Mouse (Mus musculus) heart, embryonic 13.5 days (tissue): ENCODE measurements around the gene Thap4. TPM values are rescaled to one million over a fixed set of nuclear protein-coding genes. Genes with fewer than 3 reads are reported as not detected.
A peak's percentile ranks its signal among the peaks of the same experiment; 100 is the strongest.

Experiments
- ATAC-seq: fragments of 200-750 bp; cut with Nextera tagmentation; 2 replicates; pipeline ENCODE4 v1.8.0; 2017; ENCODE audit warnings: moderate TSS enrichment; ENCODE audit not compliant: insufficient number of reproducible peaks, low FRiP score, low TSS enrichment; ENCODE audit errors: extremely low read depth
- H3K27ac ChIP-seq: fragments of 300-500 bp; sonication (generic); replicated peaks from 2 replicates; pipeline ENCODE4 v1.5.1; 2015; ENCODE audit warnings: moderate library complexity, mild to moderate bottlenecking, inconsistent platforms
- H3K27me3 ChIP-seq: fragments of 300-500 bp; sonication (generic); replicated peaks from 2 replicates; pipeline ENCODE4 v1.6.1; 2015; ENCODE audit warnings: mild to moderate bottlenecking, inconsistent platforms
- H3K36me3 ChIP-seq: fragments of 300-500 bp; sonication (generic); 2 replicates; pipeline ENCODE4 v1.6.1; 2015; ENCODE audit warnings: mild to moderate bottlenecking, inconsistent platforms
- H3K4me1 ChIP-seq: fragments of 300-500 bp; sonication (generic); 2 replicates; pipeline ENCODE4 v1.6.1; 2015; ENCODE audit warnings: inconsistent platforms
- H3K4me2 ChIP-seq: fragments of 300-500 bp; sonication (generic); 2 replicates; pipeline ENCODE4 v1.6.1; 2015; ENCODE audit warnings: inconsistent platforms, mild to moderate bottlenecking, moderate library complexity
- H3K4me3 ChIP-seq: fragments of 300-500 bp; sonication (generic); 2 replicates; pipeline ENCODE4 v1.5.1; 2015; ENCODE audit warnings: moderate library complexity, mild to moderate bottlenecking, inconsistent platforms
- H3K9ac ChIP-seq: fragments of 300-500 bp; sonication (generic); 2 replicates; pipeline ENCODE4 v1.6.1; 2015; ENCODE audit warnings: inconsistent platforms, mild to moderate bottlenecking, moderate library complexity
- H3K9me3 ChIP-seq: fragments of 300-500 bp; sonication (generic); 2 replicates; pipeline ENCODE4 v1.6.1; 2016; ENCODE audit warnings: inconsistent platforms
- WGBS: fragments of 180-500 bp; shearing (Covaris S2); methylation state at CpG from one replicate; pipeline ENCODE4 v1.1.7; 2015; ENCODE audit warnings: mixed read lengths; 5-methylcytosine and 5-hydroxymethylcytosine counted together
- polyA plus RNA-seq: library from polyadenylated mRNA; unstranded; fragments of >200 nt; fragmentation: Nextera tagmentation; extraction: Ambion mirVana; gene quantifications from 2 replicates; pipeline ENCODE4 v1.2.1, GENCODE M21; 2015

The Thap4 gene
- polyA plus RNA-seq, 1 experiment from 2014 or later: 50.8 TPM

DNA sequence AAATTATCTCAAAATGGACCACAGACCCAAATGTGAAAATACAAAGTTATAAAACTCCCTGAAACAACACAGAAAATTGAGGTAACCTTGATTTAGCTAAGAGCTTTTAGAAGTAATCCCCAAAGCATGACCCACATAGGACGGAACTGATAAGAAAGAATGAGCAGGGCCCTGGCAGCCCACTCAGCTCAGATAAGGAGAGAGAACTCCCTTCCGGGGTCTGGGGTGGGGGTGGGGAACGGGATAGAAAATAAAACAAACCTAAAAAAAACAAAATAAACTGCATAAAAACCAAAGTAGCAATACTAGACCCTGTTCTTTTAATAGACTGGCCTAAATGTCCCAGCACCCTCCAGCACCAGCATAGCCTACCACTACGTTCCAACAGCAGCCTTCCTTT, 12.7 kb downstream of the Thap4 start:
- H3K9me3 ChIP-seq: no peaks in the 10 kb centered on the region
- no peak for ATAC-seq
- peak overlapping the region; percentile 28; the same call in 1 of the 2 replicates for H3K9ac ChIP-seq
- no peaks in the 10 kb centered on the region for H3K27me3 ChIP-seq
- WGBS: 8% methylated on average over 4 of the region's 4 CpGs
- H3K4me2 ChIP-seq: peak overlapping the region; percentile 54
- no peak overlapping the region for H3K4me3 ChIP-seq
- H3K36me3 ChIP-seq: 0 out of 2 replicates have a peak, but pooled peaks cover 17% of the 10 kb centered on the region
- peak overlapping the region; percentile 70 for H3K27ac ChIP-seq
- peaks cover 46% of the 10 kb centered on the region for H3K4me1 ChIP-seq

DNA sequence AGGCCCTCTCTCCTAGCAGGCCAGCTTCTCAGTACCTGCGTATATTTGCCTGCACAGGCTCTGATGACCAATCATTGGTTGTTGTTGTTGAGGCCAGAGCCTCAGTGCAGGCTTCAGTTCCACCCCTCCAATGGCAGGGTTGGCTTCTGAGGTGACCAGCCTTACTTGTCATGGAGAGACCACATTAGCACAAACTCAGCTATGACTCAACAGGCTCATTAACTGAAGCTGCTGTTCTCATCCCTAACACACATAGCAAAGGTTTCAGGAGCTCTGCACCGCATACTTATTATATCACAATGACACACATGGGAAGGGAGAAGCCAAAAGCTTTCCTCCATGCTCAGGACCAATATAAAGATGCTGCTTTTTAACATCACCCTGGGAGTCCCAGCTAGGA, 14.0 kb downstream of the Thap4 start:
- 80% methylated on average over 2 of the region's 2 CpGs for WGBS

DNA sequence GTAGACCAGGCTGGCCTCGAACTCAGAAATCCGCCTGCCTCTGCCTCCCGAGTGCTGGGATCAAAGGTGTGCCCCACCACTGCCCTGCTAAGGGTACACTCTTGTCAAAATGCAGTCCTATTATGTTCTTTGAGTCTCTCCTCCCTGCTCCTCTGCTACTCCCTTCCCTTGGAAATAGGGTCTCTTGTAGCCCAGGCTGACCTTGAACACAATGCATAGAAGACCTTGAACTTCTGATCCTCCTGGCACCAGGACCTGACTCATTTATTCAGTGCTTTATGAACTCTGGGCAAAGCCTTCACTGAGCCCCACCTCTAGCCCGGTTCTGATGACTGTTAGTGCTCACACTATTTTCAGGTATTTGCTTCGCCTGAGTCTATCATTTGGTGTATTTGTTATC, 17.0 kb downstream of the Thap4 start:
- 92% methylated on average over 5 of the region's 5 CpGs for WGBS
- H3K9me3 ChIP-seq: no peaks in the 10 kb centered on the region
- no peaks in the 10 kb centered on the region for H3K27me3 ChIP-seq
- H3K4me2 ChIP-seq: no peak overlapping the region
- H3K4me3 ChIP-seq: no peak overlapping the region
- H3K4me1 ChIP-seq: peaks cover 30% of the 10 kb centered on the region
- ATAC-seq: no peak
- no peak overlapping the region for H3K9ac ChIP-seq
- H3K27ac ChIP-seq: no peak overlapping the region
- H3K36me3 ChIP-seq: no peaks in the 10 kb centered on the region

More for the DNA sequence above, 14.0 kb downstream of the Thap4 start:
- no peak for ATAC-seq
- Histone ChIP-seq H3K9ac (no peak overlapping the region), H3K36me3 (0 out of 2 replicates have a peak, but pooled peaks cover 17% of the 10 kb centered on the region), H3K4me3 (no peak overlapping the region), H3K27me3 (no peaks in the 10 kb centered on the region), H3K27ac (no peak overlapping the region), H3K9me3 (no peaks in the 10 kb centered on the region), H3K4me2 (no peak overlapping the region), H3K4me1 (peaks cover 35% of the 10 kb centered on the region)

DNA sequence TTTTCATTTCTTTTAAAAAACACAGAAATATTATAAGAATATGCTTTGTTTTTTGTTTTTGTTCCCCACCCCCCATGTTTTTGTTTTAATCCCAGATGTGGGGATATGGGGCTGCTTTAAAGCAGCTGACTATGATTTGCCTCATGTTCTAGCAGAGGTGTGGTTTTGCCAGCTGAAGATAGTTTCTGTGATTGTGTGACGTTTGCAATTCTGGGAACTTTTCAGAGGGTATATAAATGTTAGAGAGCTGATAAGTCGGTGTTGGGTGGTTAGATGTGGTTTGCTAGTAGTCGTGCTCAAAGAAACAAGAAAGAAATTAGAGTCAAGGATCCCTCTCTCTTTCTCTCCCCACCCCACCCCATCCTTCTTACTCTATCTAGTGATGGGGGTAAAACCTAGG, 18.8 kb downstream of the Thap4 start:
- H3K4me2 ChIP-seq: no peak overlapping the region
- no peak overlapping the region for H3K27ac ChIP-seq
- H3K4me3 ChIP-seq: no peak overlapping the region
- no peak overlapping the region for H3K9ac ChIP-seq
- no peaks in the 10 kb centered on the region for H3K9me3 ChIP-seq
- H3K27me3 ChIP-seq: no peaks in the 10 kb centered on the region
- no peak for ATAC-seq
- 86% methylated on average over 3 of the region's 3 CpGs for WGBS
- H3K4me1 ChIP-seq: peaks cover 29% of the 10 kb centered on the region
- H3K36me3 ChIP-seq: no peaks in the 10 kb centered on the region

DNA sequence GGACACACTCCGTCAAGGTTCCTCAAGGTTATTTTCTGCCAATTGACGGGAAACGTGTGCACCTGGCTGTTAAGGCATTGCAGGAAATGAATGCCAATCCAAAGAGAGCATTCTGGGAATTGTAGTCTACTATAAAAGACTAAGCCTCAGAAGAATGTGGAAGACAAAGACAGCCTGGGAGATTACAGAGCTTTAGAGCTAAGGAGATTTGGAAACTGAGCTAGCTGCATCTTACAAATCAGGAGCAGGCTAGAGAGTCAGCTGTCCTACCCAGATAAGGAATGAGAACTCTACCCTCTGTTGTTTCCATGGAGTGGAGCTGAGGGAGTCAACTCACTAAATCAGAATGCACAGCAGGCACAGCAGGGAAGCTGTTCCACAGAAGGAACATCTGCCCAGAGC, 22.8 kb downstream of the Thap4 start:
- no peak for ATAC-seq
- H3K4me2 ChIP-seq: peak overlapping the region; percentile 52

DNA sequence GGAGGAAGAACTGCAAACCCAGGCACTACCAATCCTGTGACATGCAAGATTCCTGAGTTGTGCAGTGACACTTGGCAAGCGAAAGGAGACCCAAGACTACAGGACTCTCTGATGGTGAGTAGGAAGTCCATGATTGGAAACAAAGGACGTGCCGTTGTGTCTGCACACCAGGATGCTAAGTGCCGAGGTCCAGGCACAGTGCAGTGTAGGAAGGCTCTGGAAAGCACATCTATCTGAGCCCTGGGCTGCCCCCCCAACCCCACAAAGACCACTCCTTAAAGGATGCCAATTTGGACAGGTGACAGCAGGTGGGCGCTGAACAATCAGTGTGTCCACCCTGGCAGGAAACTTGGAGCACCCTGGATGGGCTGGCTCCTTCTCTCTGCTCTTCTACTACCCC, 23.6 kb downstream of the Thap4 start:
- Histone ChIP-seq H3K9ac (peak overlapping the region; percentile 44; the same call in 1 of the 2 replicates), H3K36me3 (no peaks in the 10 kb centered on the region), H3K4me3 (peak overlapping the region; percentile 7; the same call in 1 of the 2 replicates), H3K27ac (0 out of 2 replicates have a peak overlapping the region, but pooled peaks have one; percentile 31), H3K9me3 (no peaks in the 10 kb centered on the region), H3K4me1 (peaks cover 20% of the 10 kb centered on the region), H3K4me2 (peak overlapping the region; percentile 52), H3K27me3 (no peaks in the 10 kb centered on the region)
- WGBS: 80% methylated on average over 5 of the region's 5 CpGs
- ATAC-seq: no peak

More for the DNA sequence above, 22.8 kb downstream of the Thap4 start:
- H3K9me3 ChIP-seq: no peaks in the 10 kb centered on the region
- H3K27ac ChIP-seq: peak overlapping the region; percentile 59
- no peak overlapping the region for H3K9ac ChIP-seq
- peak overlapping the region; percentile 17; the same call in 1 of the 2 replicates for H3K4me3 ChIP-seq
- H3K27me3 ChIP-seq: no peaks in the 10 kb centered on the region
- WGBS: 10% methylated on average over 3 of the region's 3 CpGs
- no peaks in the 10 kb centered on the region for H3K36me3 ChIP-seq
- peaks cover 19% of the 10 kb centered on the region for H3K4me1 ChIP-seq

DNA sequence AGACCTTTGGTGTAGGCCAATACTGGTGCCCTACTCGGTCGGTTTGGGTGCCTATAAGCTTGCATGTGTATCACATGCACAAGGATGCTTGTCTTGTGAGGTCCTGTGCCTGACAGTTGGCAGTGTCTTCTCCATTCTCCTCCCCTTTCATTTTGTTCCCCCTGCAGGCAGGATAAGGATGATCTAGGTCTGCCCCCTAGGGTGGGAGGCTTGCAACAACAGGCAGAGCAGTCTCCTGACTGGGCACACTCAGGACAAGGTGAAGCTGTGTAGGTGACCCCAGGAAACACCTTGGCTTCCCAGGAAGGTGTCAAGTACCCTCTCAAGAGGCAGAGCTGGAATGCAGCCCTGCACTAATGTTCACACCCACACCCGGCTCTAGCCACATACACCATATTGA, 27.7 kb downstream of the Thap4 start:
- peaks cover 25% of the 10 kb centered on the region for H3K36me3 ChIP-seq
- 51% methylated on average over 3 of the region's 3 CpGs for WGBS
- no peak overlapping the region for H3K4me3 ChIP-seq
- H3K4me1 ChIP-seq: peaks cover 23% of the 10 kb centered on the region
- no peak overlapping the region for H3K4me2 ChIP-seq
- no peak for ATAC-seq
- no peak overlapping the region for H3K27ac ChIP-seq
- H3K9ac ChIP-seq: no peak overlapping the region
- no peaks in the 10 kb centered on the region for H3K9me3 ChIP-seq
- no peaks in the 10 kb centered on the region for H3K27me3 ChIP-seq

DNA sequence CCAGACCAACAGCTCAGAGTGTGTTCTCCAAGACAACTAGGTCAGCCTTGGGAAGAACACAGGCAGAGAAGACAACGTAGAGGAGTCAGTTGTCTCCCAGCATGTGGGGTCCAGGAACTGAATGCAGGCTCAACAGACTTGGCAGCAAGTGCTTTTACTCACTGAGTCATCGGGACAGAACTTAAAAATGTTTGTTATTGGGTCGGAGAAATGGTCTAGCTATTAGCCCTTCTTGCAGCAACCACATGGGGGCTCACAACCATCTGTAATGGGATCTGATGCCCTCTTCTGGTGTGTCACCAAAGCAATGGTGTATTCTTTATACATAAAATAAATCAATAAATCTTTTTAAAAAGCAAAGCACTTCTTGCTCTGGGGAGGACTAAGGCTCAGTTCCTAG, 28.5 kb downstream of the Thap4 start:
- no peak overlapping the region for H3K9ac ChIP-seq
- peaks cover 23% of the 10 kb centered on the region for H3K4me1 ChIP-seq
- H3K9me3 ChIP-seq: no peaks in the 10 kb centered on the region
- 86% methylated on average over 3 of the region's 3 CpGs for WGBS
- H3K27ac ChIP-seq: no peak overlapping the region
- peaks cover 25% of the 10 kb centered on the region for H3K36me3 ChIP-seq
- no peak overlapping the region for H3K4me3 ChIP-seq
- H3K27me3 ChIP-seq: no peaks in the 10 kb centered on the region
- ATAC-seq: no peak
- no peak overlapping the region for H3K4me2 ChIP-seq

DNA sequence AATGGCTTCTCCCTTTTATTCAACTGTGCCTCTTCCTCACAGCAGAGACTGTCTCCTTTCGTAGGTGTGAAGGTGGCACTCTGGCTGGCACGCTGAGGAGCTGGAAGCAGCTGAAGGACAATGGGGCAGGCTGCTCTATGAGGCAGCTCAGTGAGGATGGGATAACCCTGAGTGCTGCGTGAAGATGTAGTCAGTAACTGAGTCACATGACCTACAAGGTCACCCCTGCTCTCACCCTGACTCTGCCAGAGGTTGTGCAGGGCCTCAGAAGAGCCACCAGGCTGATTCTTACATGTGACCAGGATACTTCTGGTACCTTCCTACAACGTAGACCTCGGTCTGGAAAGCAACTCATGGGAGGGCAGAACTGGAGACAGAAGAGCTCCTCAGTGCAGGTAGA, 29.0 kb downstream of the Thap4 start:
- H3K4me1 ChIP-seq: peaks cover 20% of the 10 kb centered on the region
- H3K4me2 ChIP-seq: no peak overlapping the region
- no peaks in the 10 kb centered on the region for H3K9me3 ChIP-seq
- peak overlapping the region; percentile 29; the same call in 1 of the 2 replicates for H3K9ac ChIP-seq
- H3K4me3 ChIP-seq: no peak overlapping the region
- no peaks in the 10 kb centered on the region for H3K27me3 ChIP-seq
- peaks cover 27% of the 10 kb centered on the region for H3K36me3 ChIP-seq
- WGBS: 70% methylated on average over 5 of the region's 5 CpGs
- ATAC-seq: no peak
- no peak overlapping the region for H3K27ac ChIP-seq

DNA sequence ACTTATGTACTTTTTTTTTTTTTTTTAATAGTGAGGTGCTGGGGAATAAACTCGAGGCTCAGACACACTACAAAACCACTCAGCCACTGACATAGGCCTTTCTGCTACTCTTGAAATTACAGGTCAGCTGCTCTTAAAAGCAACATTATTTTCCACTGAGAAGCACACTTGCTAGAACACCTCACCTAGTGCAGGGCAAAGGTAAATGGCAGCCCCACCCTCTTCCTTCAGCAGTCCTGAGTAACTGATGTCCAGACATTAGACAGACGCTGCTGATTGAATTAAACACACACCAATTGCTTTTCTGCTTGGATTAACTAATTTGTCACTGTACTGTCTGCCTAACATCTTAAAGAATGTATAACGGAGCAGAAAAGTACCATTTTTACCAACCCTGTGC, 30.0 kb downstream of the Thap4 start:
- Histone ChIP-seq H3K4me3 (no peak overlapping the region), H3K36me3 (peaks cover 36% of the 10 kb centered on the region), H3K9ac (no peak overlapping the region), H3K4me1 (peaks cover 27% of the 10 kb centered on the region), H3K27ac (no peak overlapping the region), H3K9me3 (no peaks in the 10 kb centered on the region), H3K27me3 (no peaks in the 10 kb centered on the region), H3K4me2 (no peak overlapping the region)
- ATAC-seq: no peak
- 82% methylated on average over 3 of the region's 3 CpGs for WGBS

DNA sequence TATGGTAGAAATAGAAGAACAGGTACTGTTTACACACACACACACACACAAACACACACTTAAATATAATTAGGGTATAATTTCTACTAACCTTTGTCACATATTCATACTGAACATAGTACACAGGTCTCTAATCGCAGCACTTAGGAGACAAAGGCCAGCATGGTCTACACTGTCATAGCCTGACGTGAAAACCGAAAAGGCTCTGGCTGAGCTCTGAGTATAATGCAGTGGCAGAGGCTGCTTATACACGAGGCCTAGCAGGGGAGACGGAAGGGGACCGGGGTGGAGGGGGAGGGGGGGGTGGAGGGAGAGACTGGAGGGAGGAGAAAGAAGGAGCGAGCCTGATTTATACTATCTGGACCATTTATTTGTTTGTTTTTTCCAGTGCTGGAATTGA, 33.1 kb downstream of the Thap4 start:
- H3K27me3 ChIP-seq: no peaks in the 10 kb centered on the region
- ATAC-seq: no peak
- H3K4me1 ChIP-seq: peaks cover 30% of the 10 kb centered on the region
- H3K4me3 ChIP-seq: no peak overlapping the region
- H3K9me3 ChIP-seq: no peaks in the 10 kb centered on the region
- H3K4me2 ChIP-seq: no peak overlapping the region
- H3K36me3 ChIP-seq: peaks cover 43% of the 10 kb centered on the region
- H3K27ac ChIP-seq: peak overlapping the region; percentile 45
- 63% methylated on average over 7 of the region's 7 CpGs for WGBS
- H3K9ac ChIP-seq: no peak overlapping the region

DNA sequence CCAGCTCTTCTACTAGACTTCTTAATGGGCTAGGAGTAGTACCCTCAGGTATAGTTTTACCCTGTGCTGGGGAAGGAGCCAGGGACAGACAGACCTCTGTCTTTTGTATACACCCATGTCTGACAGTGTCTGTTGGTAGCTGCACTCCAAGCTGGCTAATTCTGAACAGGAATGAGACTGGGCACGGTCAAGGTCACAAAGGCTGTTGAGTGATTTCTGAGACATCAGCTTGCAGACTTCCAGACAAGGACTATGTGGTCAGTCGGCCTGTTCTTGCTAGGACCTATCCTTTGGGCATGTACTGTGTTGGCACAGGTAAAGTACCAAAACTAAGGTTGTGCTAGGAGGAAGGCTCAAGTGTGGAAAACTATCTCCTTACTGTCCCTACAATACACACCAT, 38.5 kb downstream of the Thap4 start:
- Histone ChIP-seq H3K4me3 (no peak overlapping the region), H3K36me3 (peaks cover 64% of the 10 kb centered on the region), H3K27ac (peak overlapping the region; percentile 36), H3K4me1 (peaks cover 31% of the 10 kb centered on the region), H3K27me3 (no peaks in the 10 kb centered on the region), H3K4me2 (no peak overlapping the region), H3K9me3 (no peaks in the 10 kb centered on the region), H3K9ac (0 out of 2 replicates have a peak overlapping the region, but pooled peaks have one; percentile 14)
- no peak for ATAC-seq
- WGBS: 41% methylated on average over 2 of the region's 2 CpGs
